Mouse (Mus musculus) C3H10T1/2 (cell line): Measurements from ENCODE around the gene Nr4a1. TPM values are rescaled to one million over a fixed set of nuclear protein-coding genes. Genes with fewer than 3 reads are reported as not detected.

Experiments used
- polyA plus RNA-seq, 2 experiments: library from polyadenylated mRNA; unstranded; fragments of >200 nt; fragmentation: generic; extraction: Trizol; gene quantifications; one replicate each; pipeline ENCODE4 v1.2.1; 2012; ENCODE audit warnings: missing spikeins in 2 of 2

The Nr4a1 gene
- 10 to 100 TPM in 1 of 2 experiments, 1 to 10 TPM in 1; 1.4 to 12.1 TPM for polyA plus RNA-seq

GRCm38 (mm10) chr15:101253886-101254795, at the start of gene Nr4a1:
Nr4a1 (plus strand) TSS chr15:101254269.

GRCm38 (mm10) chr15:101224006-101224906, 29.8 kb upstream of the Nr4a1 start, which contains the start of gene Grasp:
Grasp (plus strand) TSS chr15:101224188.

GRCm38 (mm10) chr15:101283911-101284750, 30.1 kb downstream of the Nr4a1 start, which contains the start of gene Atg101:
Atg101 (plus strand) TSS chr15:101284272.

GRCm38 (mm10) chr15:101293025-101293621, 39.1 kb downstream of the Nr4a1 start, which contains the start of gene 6030408B16Rik:
6030408B16Rik (plus strand) TSS chr15:101293212.

Other genes with a start within 250 kb of the Nr4a1 start
- gene Gm47841, start 206.9 kb upstream of the Nr4a1 start, polyA plus RNA-seq: under 1 TPM in 1 of 2 experiments, not detected in 1; 0.13 TPM
- 1 to 10 TPM in 1 of 2 experiments, under 1 TPM in 1; 0.25 to 5.1 TPM for gene Fignl2, start 175.7 kb upstream of the Nr4a1 start, polyA plus RNA-seq
- gene Ankrd33, start 138.5 kb upstream of the Nr4a1 start, polyA plus RNA-seq: not detected
- gene Acvrl1, start 125.7 kb upstream of the Nr4a1 start, polyA plus RNA-seq: under 1 TPM; 0.08 to 0.24 TPM
- 1 to 10 TPM in 1 of 2 experiments, under 1 TPM in 1; 0.78 to 9.3 TPM for gene Acvr1b, start 80.2 kb upstream of the Nr4a1 start, polyA plus RNA-seq
- gene Grasp, start 30.1 kb upstream of the Nr4a1 start, polyA plus RNA-seq: 10 to 100 TPM in 1 of 2 experiments, 1 to 10 TPM in 1; 4.5 to 10.6 TPM
- gene Atg101, start 30.0 kb downstream of the Nr4a1 start, polyA plus RNA-seq: 10 to 100 TPM; 73.1 to 87.9 TPM
- under 1 TPM; 0.06 to 0.40 TPM for gene 6030408B16Rik, start 38.9 kb downstream of the Nr4a1 start, polyA plus RNA-seq
- gene Krt80, start 115.9 kb downstream of the Nr4a1 start, polyA plus RNA-seq: 1 to 10 TPM in 1 of 2 experiments, under 1 TPM in 1; 0.46 to 5.3 TPM
- gene Krt7, start 156.8 kb downstream of the Nr4a1 start, polyA plus RNA-seq: under 1 TPM; 0.47 to 0.51 TPM
- under 1 TPM; 0.08 to 0.27 TPM for gene Krt87, start 184.5 kb downstream of the Nr4a1 start, polyA plus RNA-seq
- gene Krt88, start 193.5 kb downstream of the Nr4a1 start, polyA plus RNA-seq: under 1 TPM in 1 of 2 experiments, not detected in 1; 0.15 TPM
- under 1 TPM in 1 of 2 experiments, not detected in 1; 0.14 TPM for gene Krt81, start 209.5 kb downstream of the Nr4a1 start, polyA plus RNA-seq
- under 1 TPM in 1 of 2 experiments, not detected in 1; 0.06 TPM for gene Krt86, start 219.2 kb downstream of the Nr4a1 start, polyA plus RNA-seq
- under 1 TPM in 1 of 2 experiments, not detected in 1; 0.06 TPM for gene Krt83, start 237.2 kb downstream of the Nr4a1 start, polyA plus RNA-seq